Mouse (Mus musculus) thymus, postnatal 14 days (tissue): ENCODE measurements at regions not wholly inside any gene's neighbourhood (a gene's known extent, or its start where the extent isn't known, plus 50 kb on each side); places are given as distances from the start of the nearest gene placed in this dataset.

Experiments
- DNase-seq: peaks from one replicate; pipeline ENCODE4 v3.0.0; 2021

GRCm38 (mm10) chr1:69165202-69165601 is 57.3 kb upstream of the Erbb4 start:
- no peak for DNase-seq
